Mouse (Mus musculus): Measurements from ENCODE around the gene Kif12. TPM values are rescaled to one million over a fixed set of nuclear protein-coding genes. Genes with fewer than 3 reads are reported as not detected.

Kif12 gene
- total RNA-seq (2014; fragmentation: Nextera tagmentation) (not detected in 2 replicates), total RNA-seq (2017) (not detected in 2 replicates)

GRCm38 (mm10) chr4:63171969-63172685, at the start of gene Kif12:
Gene Kif12 (minus strand): TSS chr4:63172131.
- ATAC-seq (replicated peaks; ENCODE audit: poor library complexity, severe bottlenecking) = no peak

DNA sequence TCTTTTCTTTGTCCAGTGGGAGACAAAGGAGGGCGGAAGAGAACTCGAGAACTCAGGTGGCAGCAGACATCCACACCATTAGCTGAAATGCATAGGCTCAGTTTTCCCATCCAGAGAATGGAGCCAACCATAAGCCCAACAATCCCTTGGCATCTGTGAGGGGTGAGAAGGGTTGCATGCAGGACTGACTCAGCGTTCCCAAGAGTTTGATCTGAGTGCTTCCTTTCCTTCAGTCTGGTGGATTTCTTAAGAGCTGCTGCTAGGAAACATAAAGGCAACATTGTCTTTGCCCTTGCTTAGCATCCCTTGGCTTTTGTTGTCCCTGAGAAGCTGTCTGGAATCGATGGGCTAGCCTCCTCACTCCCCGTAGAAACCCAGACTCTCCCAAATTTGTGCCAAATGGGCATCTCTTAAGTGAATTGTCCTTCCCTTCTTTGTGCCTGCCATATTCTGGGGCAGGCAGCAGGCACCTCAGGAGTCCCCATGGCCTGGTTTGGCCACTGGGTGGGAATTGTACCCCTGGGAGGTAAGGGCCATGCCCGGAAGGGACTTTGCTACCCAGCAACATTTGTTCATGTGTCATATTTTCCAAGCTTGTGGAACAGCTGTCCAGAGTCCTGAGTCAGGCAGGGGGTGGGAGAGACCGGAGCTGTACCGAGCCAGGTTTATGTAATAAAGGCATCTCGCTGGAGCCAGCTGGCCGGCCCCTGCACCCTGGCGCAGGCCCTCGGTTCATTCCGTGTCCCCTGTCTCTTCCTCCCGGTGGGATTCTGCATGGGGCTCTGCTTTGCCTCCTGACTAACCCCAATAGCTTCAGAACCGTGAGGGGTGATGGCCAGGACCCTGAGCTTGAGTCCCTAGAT, 49.4 kb upstream of the Kif12 start:
- no peak for ATAC-seq (replicated peaks; ENCODE audit: poor library complexity, severe bottlenecking)

DNA sequence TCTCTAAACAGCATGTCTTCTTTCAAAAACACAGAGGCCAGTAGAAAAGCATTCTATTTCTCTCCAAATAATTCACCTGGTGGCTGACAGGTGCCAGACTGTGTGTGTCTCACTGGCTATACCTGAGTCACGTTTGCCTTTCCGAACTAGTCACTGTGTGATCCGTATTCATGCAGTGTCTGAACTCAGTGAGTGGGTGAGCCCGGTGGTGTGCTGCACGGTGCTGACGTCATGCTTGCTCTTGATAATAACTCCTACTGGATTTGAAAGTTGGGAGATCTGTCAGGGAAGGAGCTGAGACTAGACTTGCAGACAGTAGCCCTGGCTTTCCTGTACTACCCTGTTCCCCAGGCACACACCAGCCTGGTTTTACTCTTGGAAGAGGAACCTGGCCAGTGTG, 47.7 kb upstream of the Kif12 start:
- no peak for ATAC-seq (replicated peaks; ENCODE audit: poor library complexity, severe bottlenecking)

- no peak for ATAC-seq (replicated peaks; ENCODE audit: poor library complexity, severe bottlenecking)
Observed at GRCm38 (mm10) chr4:63219059-63219458, 47.1 kb upstream of the Kif12 start.

GRCm38 (mm10) chr4:63217513-63217912, 45.6 kb upstream of the Kif12 start:
- no peak for ATAC-seq (replicated peaks; ENCODE audit: poor library complexity, severe bottlenecking)

- no peak for ATAC-seq (replicated peaks; ENCODE audit: poor library complexity, severe bottlenecking)
Observed at GRCm38 (mm10) chr4:63216566-63216965, 44.6 kb upstream of the Kif12 start.

- ATAC-seq (replicated peaks; ENCODE audit: poor library complexity, severe bottlenecking) = peak; percentile 61
Observed at GRCm38 (mm10) chr4:63215993-63216531, 44.1 kb upstream of the Kif12 start.

DNA sequence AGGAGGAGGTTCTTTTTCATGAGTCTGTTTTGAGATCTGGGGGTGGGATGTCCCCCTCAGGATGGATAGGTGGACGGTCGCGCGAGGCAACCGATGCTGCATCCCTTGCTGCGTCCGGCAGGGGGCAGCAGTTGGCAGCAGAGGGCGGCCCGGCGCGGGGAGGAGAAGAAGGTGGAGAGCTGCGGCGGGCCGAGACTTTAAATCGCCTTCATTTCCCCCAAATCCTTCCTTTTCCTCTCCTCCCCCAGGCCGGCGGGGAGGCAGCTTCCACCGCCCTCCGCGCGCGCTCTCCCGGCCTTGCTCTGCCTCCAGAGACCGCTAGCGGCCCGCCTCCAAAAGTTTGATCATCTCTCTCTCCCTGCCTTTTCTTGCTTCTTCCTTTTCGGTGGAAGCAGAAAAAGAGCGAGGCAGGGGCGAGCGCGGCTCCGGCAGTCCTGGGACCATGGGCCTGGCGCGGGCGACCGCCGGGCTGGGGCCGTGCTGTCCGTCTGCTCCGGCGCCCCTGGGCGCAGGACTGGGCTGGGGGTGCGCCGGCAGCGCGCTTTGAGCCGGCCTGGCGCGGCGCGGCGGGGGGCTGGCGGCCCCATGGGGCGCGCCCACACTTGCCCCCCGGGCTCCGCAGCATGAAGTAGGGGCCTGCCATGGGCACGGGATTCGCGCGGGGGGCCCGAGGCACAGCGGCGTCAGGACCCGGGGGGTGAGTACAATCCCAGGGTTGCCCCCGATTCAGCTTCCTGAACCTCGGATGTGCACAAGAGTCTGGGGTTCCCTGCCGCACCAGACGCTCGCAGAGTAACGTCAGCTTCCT, 43.5 kb upstream of the Kif12 start:
- peak; percentile 76 for ATAC-seq (replicated peaks; ENCODE audit: poor library complexity, severe bottlenecking)

GRCm38 (mm10) chr4:63213907-63214621, 42.1 kb upstream of the Kif12 start, which contains the start of gene Col27a1:
Gene Col27a1 (plus strand): TSS chr4:63214004.
- ATAC-seq (replicated peaks; ENCODE audit: poor library complexity, severe bottlenecking) = 0 out of 2 replicates have a peak, but pooled peaks have one; percentile 5

- ATAC-seq (replicated peaks; ENCODE audit: poor library complexity, severe bottlenecking) = peak; percentile 91
Observed at GRCm38 (mm10) chr4:63205583-63205982, 33.7 kb upstream of the Kif12 start.

- ATAC-seq (replicated peaks; ENCODE audit: poor library complexity, severe bottlenecking) = no peak
Observed at GRCm38 (mm10) chr4:63203874-63204273, 31.9 kb upstream of the Kif12 start.

DNA sequence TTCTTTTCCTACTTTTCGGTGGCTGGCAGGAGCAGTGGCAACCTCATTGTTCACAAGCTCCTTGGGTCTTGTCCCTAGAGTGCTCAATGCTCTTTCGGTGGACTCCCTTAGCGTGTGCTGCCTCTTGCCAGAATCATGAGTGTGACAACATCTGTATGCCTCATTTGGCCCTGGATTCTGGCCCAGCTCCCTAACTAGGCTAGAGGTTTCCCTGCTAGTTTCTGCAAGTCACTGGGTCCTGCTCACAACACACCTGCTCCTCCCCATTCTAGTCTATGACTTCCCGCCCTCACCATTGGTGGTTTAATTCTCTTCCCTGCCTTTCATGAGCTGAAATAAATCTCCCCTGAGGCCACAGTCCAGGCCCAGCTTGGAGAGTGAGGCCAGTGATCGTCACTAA, 27.4 kb upstream of the Kif12 start:
- ATAC-seq (replicated peaks; ENCODE audit: poor library complexity, severe bottlenecking) = no peak

GRCm38 (mm10) chr4:63194366-63194765, 22.4 kb upstream of the Kif12 start:
- ATAC-seq (replicated peaks; ENCODE audit: poor library complexity, severe bottlenecking) = no peak

DNA sequence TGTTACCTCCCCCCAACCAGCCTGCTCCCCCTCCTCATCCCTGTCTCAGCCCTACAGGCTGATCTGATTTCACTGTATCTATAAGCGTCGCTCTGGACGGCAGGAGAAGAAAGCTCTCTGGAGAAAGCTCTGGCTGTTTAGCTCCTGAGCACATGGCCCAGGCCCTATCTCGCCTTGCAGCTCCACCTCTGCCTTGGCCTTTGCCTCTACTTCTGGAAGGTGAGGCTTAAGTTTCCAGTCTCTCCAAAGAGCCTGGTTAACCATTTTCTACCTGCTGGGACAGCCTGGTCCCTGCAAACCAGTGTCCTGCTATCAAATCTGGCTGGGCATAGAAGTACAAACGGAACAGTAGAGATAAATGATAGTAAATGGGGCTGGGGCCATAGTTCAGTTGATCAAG, 19.7 kb upstream of the Kif12 start:
- ATAC-seq (replicated peaks; ENCODE audit: poor library complexity, severe bottlenecking) = no peak

- ATAC-seq (replicated peaks; ENCODE audit: poor library complexity, severe bottlenecking) = no peak
Observed at GRCm38 (mm10) chr4:63186281-63186870, 14.4 kb upstream of the Kif12 start.

DNA sequence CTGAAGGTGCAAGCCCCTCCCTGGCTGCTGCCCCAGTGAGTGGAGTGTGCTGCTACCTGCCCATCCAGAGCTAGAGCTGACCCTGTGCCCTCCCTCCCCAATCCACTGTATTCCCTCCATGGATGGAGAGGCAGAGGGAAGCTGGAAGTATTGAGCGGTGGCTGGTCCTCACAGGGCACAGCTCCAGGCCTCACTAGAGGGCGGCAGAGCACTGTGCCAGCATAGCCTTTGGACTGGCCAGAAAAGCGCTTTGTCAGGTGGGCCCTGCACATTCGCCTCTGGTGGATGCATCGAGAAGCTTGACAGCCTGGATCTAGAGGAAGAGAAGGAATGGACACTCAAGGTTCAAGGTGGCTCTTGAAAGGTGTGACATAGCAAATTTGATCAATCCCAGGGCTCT, 9.6 kb upstream of the Kif12 start:
- ATAC-seq (replicated peaks; ENCODE audit: poor library complexity, severe bottlenecking) = peak; percentile 77

GRCm38 (mm10) chr4:63171122-63171521, 809 bp downstream of the Kif12 start:
- ATAC-seq (replicated peaks; ENCODE audit: poor library complexity, severe bottlenecking) = no peak

- ATAC-seq (replicated peaks; ENCODE audit: poor library complexity, severe bottlenecking) = no peak
Observed at GRCm38 (mm10) chr4:63170061-63170460, 1.9 kb downstream of the Kif12 start.

DNA sequence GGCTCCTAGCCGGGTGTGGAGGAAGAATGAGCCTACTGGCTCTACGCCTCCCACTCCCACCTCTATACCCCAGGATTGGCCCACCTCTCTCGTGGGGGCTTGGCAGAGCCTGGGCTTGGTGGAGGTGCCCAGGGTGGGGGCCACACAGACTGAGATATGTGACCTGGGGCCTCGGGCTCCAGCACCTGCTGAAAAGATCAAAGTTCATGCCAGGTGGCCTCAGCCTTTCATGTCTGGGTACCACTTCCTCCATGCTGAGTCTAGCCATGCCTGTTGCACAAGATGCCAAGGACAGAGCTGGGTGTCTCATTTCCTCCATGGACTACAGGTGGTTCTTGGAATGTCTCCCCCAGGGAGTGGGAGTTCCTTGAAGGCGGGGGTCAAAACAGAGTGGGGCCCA, 5.6 kb downstream of the Kif12 start:
- ATAC-seq (replicated peaks; ENCODE audit: poor library complexity, severe bottlenecking) = no peak
